Mouse (Mus musculus) embryo, embryonic 10 days (tissue): ENCODE data around the gene Cyth3.

Experiments used
- DNase-seq: peaks from one replicate; pipeline ENCODE4 v3.0.0-alpha.2; 2015; ENCODE audit warnings: low spot score

Gene Cyth3

DNA sequence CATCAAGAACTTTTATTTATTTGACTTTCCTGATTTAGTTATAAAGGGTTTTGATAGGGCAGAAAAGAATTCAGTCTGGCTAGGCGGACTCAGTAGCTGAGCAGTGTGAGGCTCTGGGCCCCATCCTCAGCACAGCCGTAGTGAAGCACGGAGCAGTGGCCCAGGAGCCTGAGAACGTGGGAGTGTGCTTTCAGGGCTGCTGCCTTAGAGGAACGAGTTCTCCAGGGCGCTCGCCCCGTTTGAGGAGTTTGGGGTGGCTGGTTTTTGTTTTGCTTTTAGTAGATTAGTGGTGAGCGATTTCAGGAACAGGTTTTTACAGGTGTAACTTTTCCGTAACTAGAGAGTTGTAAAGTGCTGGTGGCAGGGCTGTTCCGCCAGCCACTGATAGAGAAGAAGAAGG lies 13.1 kb downstream of the Cyth3 start:
- DNase-seq, result no peak

DNA sequence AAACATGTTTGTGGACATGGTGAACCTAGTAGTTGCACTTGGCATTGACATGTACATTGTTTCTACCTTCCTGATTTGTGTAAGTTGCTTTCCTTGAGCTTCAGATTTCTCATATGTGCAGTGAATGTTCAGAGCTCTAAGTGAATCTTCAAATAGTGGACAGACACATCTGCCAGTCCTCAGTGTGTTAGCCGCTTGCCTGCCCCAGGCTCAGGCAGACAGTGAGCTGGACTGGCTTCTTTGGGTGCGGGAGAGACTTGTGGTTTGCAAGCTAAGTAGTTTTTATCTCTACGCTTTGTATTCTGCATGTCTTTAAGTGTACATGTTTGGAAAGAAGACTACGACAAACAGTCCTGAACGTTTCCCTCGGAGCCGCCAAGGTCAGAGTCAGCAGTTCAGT lies 13.9 kb downstream of the Cyth3 start:
- no peak for DNase-seq

DNA sequence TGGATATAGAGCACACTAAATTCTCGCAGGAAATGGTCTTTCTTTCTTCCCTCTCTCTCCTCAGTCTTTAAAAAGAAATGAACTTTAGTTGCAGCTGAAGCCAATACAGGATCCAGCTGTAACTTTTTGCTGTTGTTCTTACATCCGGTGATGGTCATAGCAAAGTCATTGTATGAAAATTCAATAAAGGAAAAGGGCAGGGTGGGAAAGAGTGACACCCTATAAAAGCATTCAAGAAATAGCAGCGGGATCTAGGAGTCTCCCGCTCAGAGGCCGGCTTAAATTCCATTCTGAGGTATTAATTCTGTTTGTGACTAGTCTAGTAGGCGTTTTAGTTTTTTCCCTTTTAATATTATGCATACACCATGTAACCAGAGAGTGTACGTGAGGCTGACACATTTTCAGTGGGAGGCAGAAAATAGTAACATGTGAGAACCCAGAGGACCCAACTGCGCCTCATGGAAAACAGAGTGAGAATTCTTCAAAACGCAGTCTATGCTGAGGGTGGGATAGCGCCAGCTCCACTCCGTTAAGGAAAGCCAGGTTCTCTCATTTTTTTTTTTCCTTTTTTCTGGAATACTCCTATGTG lies 15.7 kb downstream of the Cyth3 start:
- DNase-seq, result no peak

GRCm38 (mm10) chr5:143638516-143639270 lies 16.4 kb downstream of the Cyth3 start:
- no peak for DNase-seq

- no peak for DNase-seq
Observed at GRCm38 (mm10) chr5:143639329-143639728, 17.1 kb downstream of the Cyth3 start.

DNA sequence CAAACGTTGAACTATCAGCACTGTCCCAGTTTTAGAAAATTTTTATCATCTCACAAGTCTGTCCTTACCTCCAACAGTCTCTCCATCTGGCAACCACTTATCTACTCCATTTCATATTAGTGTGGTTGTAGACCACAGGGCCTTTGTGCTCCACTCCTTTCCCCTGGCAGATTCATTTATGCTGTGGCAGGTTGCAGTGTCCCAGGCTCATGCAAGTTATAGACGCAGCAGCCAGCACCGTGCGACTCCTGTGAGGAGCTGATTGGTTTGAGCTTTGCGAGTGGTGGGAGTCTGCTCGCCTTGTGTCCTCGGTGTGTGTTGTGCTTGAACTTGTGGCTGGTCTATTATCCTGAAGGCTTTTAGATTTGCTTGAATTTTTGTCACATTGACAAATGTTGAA lies 17.6 kb downstream of the Cyth3 start:
- no peak for DNase-seq

- DNase-seq, result no peak
Observed at GRCm38 (mm10) chr5:143641503-143641902, 19.3 kb downstream of the Cyth3 start.

GRCm38 (mm10) chr5:143642262-143642831 lies 20.1 kb downstream of the Cyth3 start:
- peak; percentile 71 for DNase-seq

- DNase-seq, result no peak
Observed at GRCm38 (mm10) chr5:143645976-143646375, 23.7 kb downstream of the Cyth3 start.

DNA sequence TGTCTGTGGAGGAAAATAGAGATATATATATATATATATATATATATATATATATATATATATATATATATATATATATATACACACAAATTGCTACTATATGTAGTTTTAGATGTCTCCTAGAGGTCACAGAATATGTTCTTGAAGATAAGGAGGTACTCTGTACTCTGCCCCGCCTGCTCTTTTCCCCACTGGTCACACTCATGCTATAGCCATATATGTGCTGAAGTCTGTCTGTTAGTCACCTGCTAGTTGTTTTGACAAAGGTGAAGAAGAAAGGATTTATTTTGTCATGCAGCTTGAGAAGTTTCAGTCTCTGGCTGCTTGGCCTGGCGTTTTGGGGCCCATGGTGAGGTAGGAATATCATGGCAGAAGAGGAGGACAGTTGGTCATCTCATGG lies 25.2 kb downstream of the Cyth3 start:
- DNase-seq, result no peak

- DNase-seq, result no peak
Observed at GRCm38 (mm10) chr5:143648058-143648457, 25.8 kb downstream of the Cyth3 start.

- DNase-seq, result no peak
Observed at GRCm38 (mm10) chr5:143649168-143649567, 26.9 kb downstream of the Cyth3 start.

DNA sequence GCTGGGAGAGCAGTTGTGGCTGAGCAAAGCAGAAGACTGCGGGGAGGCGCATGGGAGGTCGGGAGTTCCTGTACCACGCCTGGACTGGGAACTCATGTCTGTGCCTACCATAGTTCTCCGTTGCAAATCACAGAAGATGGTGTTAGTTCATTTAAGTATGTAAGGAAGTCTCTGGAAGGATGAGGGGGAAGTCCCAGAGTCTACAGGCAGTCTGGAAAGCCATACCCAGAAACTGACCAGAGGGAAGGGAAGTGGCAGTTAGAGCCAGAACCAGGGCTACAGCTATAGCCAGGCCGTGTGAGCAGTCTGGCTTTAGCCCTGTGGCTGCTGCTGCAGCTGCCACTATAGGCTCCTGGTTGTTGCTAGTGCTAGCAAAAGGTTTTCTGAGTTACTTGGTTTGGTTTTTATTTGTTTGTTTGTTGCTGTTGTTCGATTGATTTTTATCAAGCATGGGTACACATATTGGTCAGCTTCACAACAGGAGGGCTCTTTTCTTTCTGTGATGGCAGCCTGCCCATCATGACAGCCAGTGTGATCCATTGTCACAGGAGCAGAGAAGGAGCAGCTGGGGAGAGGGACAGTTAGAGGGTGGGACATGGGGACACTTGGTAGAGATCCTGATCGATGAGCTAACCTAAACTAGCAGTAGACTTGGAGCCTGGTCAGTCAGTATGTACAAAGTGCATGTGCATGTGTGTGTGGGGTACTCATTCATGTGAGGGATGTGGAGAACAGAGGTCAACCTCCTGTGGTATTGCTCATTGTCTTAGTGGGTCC lies 29.8 kb downstream of the Cyth3 start:
- DNase-seq, result no peak

DNA sequence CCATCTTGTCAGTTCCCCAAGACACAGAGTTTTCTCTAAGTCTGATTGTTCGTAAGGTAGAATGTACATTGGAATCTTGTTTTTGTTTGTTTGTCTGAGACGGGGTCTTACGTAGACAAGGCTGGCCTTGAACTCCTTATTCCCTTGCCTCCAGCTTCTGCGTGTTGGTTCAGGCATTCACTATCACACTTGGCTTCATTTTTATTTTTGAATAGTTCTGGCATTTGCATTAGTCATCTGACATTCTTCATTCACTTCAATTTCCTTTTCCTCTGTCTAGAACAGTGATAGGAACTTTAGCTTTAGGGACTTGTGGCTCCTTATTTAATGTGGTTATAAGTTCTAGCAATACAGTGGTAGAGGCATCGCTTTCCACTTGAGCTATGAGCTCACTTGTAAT lies 31.2 kb downstream of the Cyth3 start:
- DNase-seq, result no peak

DNA sequence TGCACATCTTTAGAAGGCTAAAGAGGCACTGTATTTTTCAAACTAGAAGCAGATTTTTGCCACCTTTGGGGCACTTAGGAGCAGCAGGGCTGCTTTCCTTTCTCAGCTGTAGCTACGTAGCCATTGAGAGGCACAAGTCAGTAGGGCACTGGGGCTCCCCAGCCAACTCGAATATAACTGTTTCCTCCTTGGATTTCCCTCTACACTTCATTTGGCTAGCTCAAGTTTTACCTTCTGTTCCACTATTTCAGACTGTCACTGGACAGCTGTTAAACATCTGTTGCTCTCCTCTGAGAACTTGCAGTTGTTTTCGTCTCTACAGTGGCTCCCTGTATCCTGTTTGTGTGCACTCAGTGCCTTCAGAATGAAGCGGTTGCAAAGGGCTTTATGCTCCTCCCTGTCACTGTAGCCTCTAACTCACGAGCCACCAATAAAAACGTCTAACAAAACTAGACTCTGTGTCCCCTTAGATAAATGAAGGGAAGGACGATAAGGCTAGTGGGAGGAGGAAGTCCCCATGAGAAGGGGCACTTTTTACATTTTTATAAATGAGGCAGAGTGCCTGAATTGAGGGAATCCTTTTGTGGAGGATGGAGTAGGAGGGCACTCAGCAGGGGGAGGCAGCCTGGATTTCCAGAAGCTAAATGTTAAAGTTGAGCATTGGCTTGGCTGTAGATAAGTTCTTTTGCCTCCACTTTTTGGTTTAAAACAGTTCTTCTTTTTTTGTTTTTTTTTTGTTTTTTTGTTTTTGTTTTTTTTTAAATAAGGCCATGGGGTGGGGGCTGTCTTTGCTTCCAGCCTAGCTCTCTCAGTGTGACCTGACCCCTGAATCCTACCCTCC lies 32.6 kb downstream of the Cyth3 start:
- DNase-seq, result peak; percentile 72

- peak; percentile 47 for DNase-seq
Observed at GRCm38 (mm10) chr5:143655511-143655943, 33.3 kb downstream of the Cyth3 start.

GRCm38 (mm10) chr5:143656708-143657245 lies 34.5 kb downstream of the Cyth3 start:
- DNase-seq, result peak; percentile 59

GRCm38 (mm10) chr5:143659021-143659523 lies 36.8 kb downstream of the Cyth3 start:
- no peak for DNase-seq

DNA sequence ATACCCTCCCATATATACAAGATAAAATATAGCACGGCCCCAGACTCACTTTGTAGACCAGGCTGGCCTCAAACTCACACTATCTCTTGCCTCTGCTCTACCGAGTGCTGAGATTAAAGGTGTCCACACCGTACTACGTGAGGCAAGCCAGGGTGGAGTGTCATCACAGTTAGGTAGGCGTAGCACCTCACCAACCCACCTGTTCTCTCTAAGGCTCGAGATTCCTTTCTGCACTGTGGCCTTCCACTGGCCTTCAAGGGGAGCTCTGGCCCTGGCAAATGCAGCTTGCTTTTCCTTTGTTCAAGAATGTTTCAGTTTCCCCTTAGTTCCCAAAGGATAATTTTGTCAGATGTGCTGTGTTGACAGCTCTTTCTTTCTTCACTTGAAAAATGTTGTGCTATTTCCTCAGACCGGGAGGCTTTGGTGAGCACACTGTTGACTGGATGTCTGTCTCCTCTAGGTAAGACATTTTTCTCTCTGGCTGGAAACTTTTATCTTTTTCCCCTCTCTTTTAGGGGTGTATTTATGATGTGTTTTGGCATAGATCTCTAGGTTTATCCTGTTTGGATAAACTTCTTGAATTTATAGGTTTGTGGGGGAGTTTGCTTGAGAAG lies 40.9 kb downstream of the Cyth3 start:
- no peak for DNase-seq

DNA sequence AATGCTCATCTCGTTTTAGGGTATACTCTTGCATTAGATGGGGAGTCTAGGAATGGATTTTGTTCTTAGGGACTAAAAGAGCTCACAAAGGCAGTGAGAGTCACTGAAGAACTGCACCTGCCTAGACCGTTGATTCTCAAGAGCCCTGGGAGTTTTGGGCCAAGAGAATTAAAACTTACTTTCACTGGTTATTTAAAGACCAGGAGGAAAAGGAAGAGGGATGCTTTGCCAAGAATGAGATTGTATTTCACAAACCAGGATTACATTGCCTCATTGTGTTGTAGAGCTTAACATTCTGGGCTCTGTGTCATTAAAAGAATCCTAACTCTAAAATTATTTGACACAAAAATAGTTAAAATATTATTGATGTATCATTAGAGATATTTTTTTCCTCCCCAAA lies 43.3 kb downstream of the Cyth3 start:
- DNase-seq, result no peak

GRCm38 (mm10) chr5:143666015-143666414 lies 43.8 kb downstream of the Cyth3 start:
- no peak for DNase-seq
